Mouse (Mus musculus) neutrophil, adult 83 days (primary cell): Measurements from ENCODE around the gene Chp2. TPM values are rescaled to one million over a fixed set of nuclear protein-coding genes. Genes with fewer than 3 reads are reported as not detected.

Experiments
- total RNA-seq, 2 experiments: library from RNA; stranded (reverse); gene quantifications; one replicate each; pipeline ENCODE4 v1.2.4; 2023

Chp2 gene
- total RNA-seq: not detected

GRCm38 (mm10) chr7:122219315-122219801, at the start of gene Chp2:
TSS of gene Chp2 (plus strand) at chr7:122219496.

GRCm38 (mm10) chr7:122186043-122186442, 33.3 kb upstream of the Chp2 start, which contains the start of gene Ern2:
TSS of gene Ern2 (minus strand) at chr7:122186207.

Other genes with a start within 250 kb of the Chp2 start
- 10 to 100 TPM; 10.7 to 11.5 TPM for gene Cog7, start 237.8 kb upstream of the Chp2 start, total RNA-seq
- 10 to 100 TPM; 15.6 to 19.8 TPM for gene Gga2, start 198.3 kb upstream of the Chp2 start, total RNA-seq
- gene Ubfd1, start 152.3 kb upstream of the Chp2 start, total RNA-seq: 10 to 100 TPM; 11.9 to 14.6 TPM
- 1 to 10 TPM; 1.2 to 1.5 TPM for gene Ears2, start 152.2 kb upstream of the Chp2 start, total RNA-seq
- 10 to 100 TPM; 61.9 to 67.2 TPM for gene Ndufab1, start 117.6 kb upstream of the Chp2 start, total RNA-seq
- gene Palb2, start 86.5 kb upstream of the Chp2 start, total RNA-seq: 1 to 10 TPM; 7.7 to 8.8 TPM
- 10 to 100 TPM; 48.5 to 63.0 TPM for gene Dctn5, start 86.5 kb upstream of the Chp2 start, total RNA-seq
- 10 to 100 TPM; 56.4 to 66.6 TPM for gene Plk1, start 60.1 kb upstream of the Chp2 start, total RNA-seq
- gene Ern2, start 33.3 kb upstream of the Chp2 start, total RNA-seq: not detected
- gene Prkcb, start 69.3 kb downstream of the Chp2 start, total RNA-seq: 100 to 1,000 TPM; 197 to 219 TPM